Comparison of ENCODE assay signal across 13 mouse cellular contexts in genomic region chr5:39126270-39126691, GRCm38 (mm10).
DNase-seq lines count a peak whose midpoint lies in the region; ATAC-seq and TF ChIP-seq lines count a peak whose summit lies in the region.
"Had no signal": no experiment of that assay in that cellular context is flagged by ENCODE, and none has a peak within 500 bp of the region (broad histone marks: within the 10 kb centered on the region; RNA-seq: fewer than 3 reads in every experiment).

No protein-coding gene starts in this region.

- H3K4me2 ChIP-seq in intestine, embryonic 14.5 days (ENCODE audit: low read length), result no peak overlapping the region
- no peak overlapping the region for H3K4me2 ChIP-seq in intestine, postnatal 0 days (replicated peaks; ENCODE audit: low read depth)
- no peak overlapping the region for H3K4me2 ChIP-seq in forebrain, embryonic 15.5 days (replicated peaks)
- H3K4me2 ChIP-seq: liver, embryonic 15.5 days had no signal

- no peak overlapping the region for H3K27ac ChIP-seq in intestine, embryonic 14.5 days (ENCODE audit: low read depth)
- no peak overlapping the region for H3K27ac ChIP-seq in intestine, postnatal 0 days (ENCODE audit: low read depth, low read length)
- H3K27ac ChIP-seq in forebrain, embryonic 15.5 days (replicated peaks), result no peak overlapping the region
- H3K27ac ChIP-seq: liver, embryonic 15.5 days had no signal

- WGBS in intestine, embryonic 14.5 days, result 74% methylated on average over 2 of the region's 2 CpGs
- 69% methylated on average over 2 of the region's 2 CpGs for WGBS in intestine, postnatal 0 days
- 49% methylated on average over 2 of the region's 2 CpGs for WGBS in forebrain, embryonic 15.5 days

- H3K27me3 ChIP-seq in intestine, embryonic 14.5 days (replicated peaks; ENCODE audit: control insufficient read depth, insufficient read depth, low read length), result no peaks in the 10 kb centered on the region
- no peaks in the 10 kb centered on the region for H3K27me3 ChIP-seq in intestine, postnatal 0 days (replicated peaks; ENCODE audit: control insufficient read depth, insufficient read depth, low read length)
- H3K27me3 ChIP-seq in forebrain, embryonic 15.5 days, result no peaks in the 10 kb centered on the region
- H3K27me3 ChIP-seq: liver, embryonic 15.5 days had no signal

- DNase-seq in intestine, embryonic 14.5 days (ENCODE audit: low spot score), result no peak
- DNase-seq in Muller cell, postnatal 12 days (ENCODE audit: inconsistent ontology term), result peak; percentile 45
- DNase-seq in brain, adult 2 months (ENCODE audit: low read depth, low spot score), result peak; percentile 35
- DNase-seq in right cerebral cortex, postnatal 36 days (ENCODE audit: low spot score in 2 of 2), result no peak
- DNase-seq in thymus, postnatal 0 days (ENCODE audit: low spot score), result no peak
- DNase-seq: adrenal gland, postnatal 25 days; cerebellum, adult 18-20 months; right cerebral cortex, postnatal 14 days; thymus, postnatal 4 days had no signal

- no peaks in the 10 kb centered on the region for H3K36me3 ChIP-seq in intestine, embryonic 14.5 days (ENCODE audit: control insufficient read depth, insufficient read depth, low read length)
- H3K36me3 ChIP-seq in intestine, postnatal 0 days (ENCODE audit: control insufficient read depth, insufficient read depth), result no peaks in the 10 kb centered on the region
- no peaks in the 10 kb centered on the region for H3K36me3 ChIP-seq in forebrain, embryonic 15.5 days
- H3K36me3 ChIP-seq: liver, embryonic 15.5 days had no signal

- TF ChIP-seq CTCF in intestine, postnatal 0 days (IDR thresholded peaks at IDR 0.05; ENCODE audit: low read depth), result no peak

- no peak overlapping the region for H3K9ac ChIP-seq in intestine, embryonic 14.5 days (ENCODE audit: low read length)
- no peak overlapping the region for H3K9ac ChIP-seq in intestine, postnatal 0 days (ENCODE audit: low read depth, low read length)
- H3K9ac ChIP-seq in forebrain, embryonic 15.5 days (replicated peaks), result no peak overlapping the region
- H3K9ac ChIP-seq: liver, embryonic 15.5 days had no signal

- ATAC-seq in intestine, embryonic 14.5 days (replicated peaks; ENCODE audit: low FRiP score, low TSS enrichment, low read depth), result 0 out of 2 replicates have a peak, but pooled peaks have one; percentile 58
- no peak for ATAC-seq in intestine, postnatal 0 days
- ATAC-seq in forebrain, embryonic 15.5 days (replicated peaks), result peak; percentile 85
- ATAC-seq: intestine, embryonic 16.5 days had no signal

- no peaks in the 10 kb centered on the region for H3K4me1 ChIP-seq in intestine, embryonic 14.5 days (replicated peaks; ENCODE audit: control insufficient read depth, insufficient read depth, low read length)
- H3K4me1 ChIP-seq in intestine, postnatal 0 days (replicated peaks; ENCODE audit: control insufficient read depth, insufficient read depth, low read length), result no peaks in the 10 kb centered on the region
- 0 out of 2 replicates have a peak, but pooled peaks cover 8% of the 10 kb centered on the region for H3K4me1 ChIP-seq in forebrain, embryonic 15.5 days
- H3K4me1 ChIP-seq: liver, embryonic 15.5 days had no signal

- no peaks in the 10 kb centered on the region for H3K9me3 ChIP-seq in intestine, embryonic 14.5 days (ENCODE audit: control insufficient read depth, low read length)
- no peaks in the 10 kb centered on the region for H3K9me3 ChIP-seq in intestine, postnatal 0 days (ENCODE audit: control insufficient read depth)
- H3K9me3 ChIP-seq in forebrain, embryonic 15.5 days, result no peaks in the 10 kb centered on the region
- H3K9me3 ChIP-seq: liver, embryonic 15.5 days had no signal

- no peak overlapping the region for H3K4me3 ChIP-seq in intestine, embryonic 14.5 days (ENCODE audit: low read depth, low read length)
- no peak overlapping the region for H3K4me3 ChIP-seq in intestine, postnatal 0 days (ENCODE audit: low read depth, low read length)
- H3K4me3 ChIP-seq in forebrain, embryonic 15.5 days, result no peak overlapping the region
- H3K4me3 ChIP-seq: liver, embryonic 15.5 days had no signal

Comparison
In these comparisons a context has a peak if more than half of its experiments do, and no peak if none do; other contexts are left out.
1. DNase-seq: peak in Muller cell, postnatal 12 days (single experiment) and brain, adult 2 months (single experiment); none in intestine, embryonic 14.5 days (single experiment), right cerebral cortex, postnatal 36 days (0 of 2) and thymus, postnatal 0 days (single experiment).